ENCODE assay signal across 8 mouse cellular contexts in genomic region chr4:151073108-151073744, GRCm38 (mm10). TPM values are rescaled to one million over a fixed set of nuclear protein-coding genes. Genes with fewer than 3 reads are reported as not detected.
DNase-seq lines count a peak whose midpoint lies in the region; ATAC-seq lines count a peak whose summit lies in the region.
"Had no signal": no experiment of that assay in that cellular context is flagged by ENCODE, and none has a peak within 500 bp of the region (broad histone marks: within the 10 kb centered on the region; RNA-seq: fewer than 3 reads in every experiment).

No protein-coding gene starts in this region.

- 59% methylated on average over 13 of the region's 13 CpGs for WGBS in midbrain, embryonic 10.5 days

- H3K9me3 ChIP-seq in midbrain, embryonic 10.5 days (replicated peaks), result no peaks in the 10 kb centered on the region
- H3K9me3 ChIP-seq: limb, embryonic 13.5 days had no signal

- no peaks in the 10 kb centered on the region for H3K27me3 ChIP-seq in midbrain, embryonic 10.5 days (ENCODE audit: low read depth, poor library complexity, severe bottlenecking)
- H3K27me3 ChIP-seq: limb, embryonic 13.5 days had no signal

- H3K36me3 ChIP-seq in midbrain, embryonic 10.5 days, result peaks cover 100% of the 10 kb centered on the region

- peak; percentile 50 for ATAC-seq in inflammation-experienced regulatory T-cells, adult 6 months

- H3K27ac ChIP-seq in midbrain, embryonic 10.5 days (replicated peaks), result no peak overlapping the region
- H3K27ac ChIP-seq: limb, embryonic 13.5 days had no signal

- no peak overlapping the region for H3K4me3 ChIP-seq in midbrain, embryonic 10.5 days
- H3K4me3 ChIP-seq: limb, embryonic 13.5 days had no signal

- H3K4me1 ChIP-seq in midbrain, embryonic 10.5 days, result peaks cover 2% of the 10 kb centered on the region; the same call in 1 of the 2 replicates
- H3K4me1 ChIP-seq: limb, embryonic 13.5 days had no signal

- peak; percentile 70 to 93 for DNase-seq in adrenal gland, adult (ENCODE audit: inconsistent age in 2 of 2, low spot score in 1 of 2)
- peak; percentile 92 to 96 for DNase-seq in cerebellum, postnatal 10 days
- peak; percentile 55 to 76 for DNase-seq in frontal cortex, postnatal 25 days (ENCODE audit: low spot score in 2 of 2)
- DNase-seq in left cerebral cortex, adult 18-20 months (ENCODE audit: low spot score in 2 of 2), result peak; percentile 81 to 87
- peak; percentile 62 for DNase-seq in midbrain, embryonic 10.5 days (ENCODE audit: low spot score)
- peak; percentile 74 for DNase-seq in right cerebral cortex, postnatal 14 days

RNA-seq across cellular contexts. Expression of gene Vamp3, which starts 15.5 kb away (rescaled TPM):
- 10 to 100 TPM; 43.5 to 56.3 (median 47.6) TPM for polyA plus RNA-seq in inflammation-experienced regulatory T-cells, adult 6 months (2017; shearing (Covaris generic))
- 10 to 100 TPM; 28.6 to 28.8 TPM for total RNA-seq in left cerebral cortex, adult 18-20 months (2021)
- 122 and 131 TPM in 2 replicates for polyA plus RNA-seq in midbrain, embryonic 10.5 days (2016; fragmentation: Nextera tagmentation; extraction: Ambion mirVana)

RNA-seq across cellular contexts. Expression of gene Gm13090, which starts 16.1 kb away (rescaled TPM):
- polyA plus RNA-seq in inflammation-experienced regulatory T-cells, adult 6 months (2017; shearing (Covaris generic)), result not detected
- total RNA-seq in left cerebral cortex, adult 18-20 months (2021), result not detected
- polyA plus RNA-seq in midbrain, embryonic 10.5 days (2016; fragmentation: Nextera tagmentation; extraction: Ambion mirVana), result not detected in 2 replicates
- polyA plus RNA-seq: limb, embryonic 13.5 days had no signal

RNA-seq across cellular contexts. Expression of gene Per3, which starts 28.8 kb away (rescaled TPM):
- polyA plus RNA-seq in inflammation-experienced regulatory T-cells, adult 6 months (2017; shearing (Covaris generic)), result 1 to 10 TPM; 1.8 to 7.7 (median 7.6) TPM
- total RNA-seq in left cerebral cortex, adult 18-20 months (2021), result 10 to 100 TPM; 22.2 to 24.4 TPM
- polyA plus RNA-seq in midbrain, embryonic 10.5 days (2016; fragmentation: Nextera tagmentation; extraction: Ambion mirVana), result 5.8 and 6.2 TPM in 2 replicates
